Mouse (Mus musculus) c-Kit-positive CD71-positive TER-119-positive erythroid progenitor cells, embryonic 14.5 days (primary cell): ENCODE data around the gene Gm20388.
A peak's percentile ranks its signal among the peaks of the same experiment; 100 is the strongest.

Source experiments
- DNase-seq: peaks from one replicate; pipeline ENCODE4 v3.0.0-alpha.2; 2013; ENCODE audit warnings: low spot score

Gm20388 gene

DNA sequence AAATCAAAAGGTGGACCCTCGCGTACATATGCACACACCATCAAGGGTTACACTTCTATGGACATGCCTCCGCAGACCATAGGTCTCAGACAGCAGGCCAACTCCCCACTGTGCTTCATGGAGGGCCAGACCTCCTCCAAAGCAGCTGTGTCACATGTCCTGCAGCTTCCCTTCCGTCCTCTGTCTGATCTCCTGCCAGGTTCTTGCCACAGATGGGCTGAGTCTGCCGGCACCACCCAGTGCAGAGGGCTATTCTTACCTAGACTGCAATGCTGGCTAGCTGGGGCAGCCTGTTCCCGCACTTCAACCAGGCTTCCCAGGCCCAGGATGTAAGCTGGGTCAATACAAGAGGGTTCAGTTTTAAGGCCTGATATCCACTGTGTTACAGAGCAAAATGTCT lies 4464.5 kb downstream of the Gm20388 start:
- DNase-seq = no peak

GRCm38 (mm10) chr8:124375727-124376126 lies 4465.1 kb downstream of the Gm20388 start:
- no peak for DNase-seq

GRCm38 (mm10) chr8:124376406-124376805 lies 4465.8 kb downstream of the Gm20388 start:
- DNase-seq = no peak

DNA sequence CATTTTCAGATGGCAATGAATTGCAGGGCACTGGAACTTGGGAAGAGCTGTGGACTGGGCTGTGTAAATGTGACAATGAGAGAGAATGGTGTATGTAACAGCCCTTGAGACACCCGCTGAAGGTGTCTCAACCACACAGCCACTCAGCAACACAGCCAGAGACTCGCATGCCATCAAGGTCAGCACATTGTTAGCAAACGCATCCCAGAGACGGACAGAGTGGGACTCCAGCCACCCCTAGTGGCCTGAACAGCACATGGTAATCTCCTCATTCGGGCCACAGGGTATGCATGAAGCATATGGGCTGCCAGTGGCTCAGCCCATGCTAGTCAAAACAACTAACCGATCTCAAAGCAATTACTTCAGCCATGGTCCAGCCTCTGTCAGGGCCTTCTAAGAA lies 4468.6 kb downstream of the Gm20388 start:
- no peak for DNase-seq

GRCm38 (mm10) chr8:124382235-124382634 lies 4471.6 kb downstream of the Gm20388 start:
- DNase-seq = no peak

- no peak for DNase-seq
These were observed 4473.7 kb downstream of the Gm20388 start for GRCm38 (mm10) chr8:124384336-124384735.

GRCm38 (mm10) chr8:124386225-124386899 lies 4475.7 kb downstream of the Gm20388 start:
- DNase-seq = no peak

- no peak for DNase-seq
These were observed 4478.9 kb downstream of the Gm20388 start for GRCm38 (mm10) chr8:124389495-124389894.

- DNase-seq = no peak
These were observed 4480.6 kb downstream of the Gm20388 start for GRCm38 (mm10) chr8:124391191-124391590.

DNA sequence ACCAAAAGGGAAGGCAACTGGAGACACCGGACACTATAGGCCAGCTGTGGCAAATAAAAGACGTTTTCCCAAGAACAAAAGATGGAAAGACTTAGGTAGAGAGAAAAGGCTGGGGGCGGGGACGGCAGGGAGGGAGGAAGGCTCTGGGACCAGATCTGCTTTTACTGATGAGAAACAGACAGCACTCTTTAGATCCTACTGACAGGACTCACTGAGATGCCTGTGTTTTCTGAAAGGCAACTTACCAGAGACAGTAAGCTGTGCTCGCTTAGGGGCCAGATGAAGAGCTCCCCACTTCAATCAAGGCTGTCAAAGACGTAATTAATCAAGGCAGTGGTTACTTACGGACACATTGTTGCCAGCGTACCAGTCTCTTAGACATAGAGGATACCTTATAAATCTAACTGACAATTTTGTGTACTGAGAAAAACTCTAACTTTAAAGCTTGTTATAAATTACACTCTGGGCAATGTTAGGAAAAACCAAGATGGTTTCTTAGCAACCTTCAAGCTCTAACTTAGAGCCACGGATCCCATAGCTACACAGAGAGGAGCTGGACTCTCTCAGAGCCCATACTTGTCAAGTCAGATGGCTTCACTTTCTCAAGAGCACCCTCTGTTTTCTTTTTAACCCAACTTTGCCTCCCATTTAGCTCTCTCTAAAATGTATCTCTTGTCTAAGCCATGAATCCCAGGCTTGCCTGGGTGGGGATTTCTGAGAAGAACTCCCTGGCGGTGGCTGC lies 4481.8 kb downstream of the Gm20388 start:
- DNase-seq = no peak

GRCm38 (mm10) chr8:124393013-124393412 lies 4482.4 kb downstream of the Gm20388 start:
- DNase-seq = no peak

DNA sequence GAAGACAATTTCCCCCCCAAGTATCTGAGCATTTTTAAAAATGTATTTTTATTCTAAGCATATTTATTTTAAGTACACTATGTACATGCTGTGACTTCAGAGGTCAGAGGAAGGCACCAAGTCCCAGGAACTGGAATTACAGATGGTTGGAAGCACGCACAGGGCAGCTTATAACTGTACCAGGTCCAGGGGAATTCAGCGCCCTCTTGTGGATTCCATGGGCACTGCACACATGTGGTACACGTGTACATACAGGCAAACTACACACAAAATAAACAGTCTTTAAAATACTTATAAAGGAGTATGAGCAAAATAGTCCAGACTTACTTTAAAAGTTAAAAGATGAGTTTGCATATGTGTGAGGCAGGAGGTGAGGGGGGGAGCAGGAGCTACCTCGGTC lies 4483.3 kb downstream of the Gm20388 start:
- peak; percentile 9 for DNase-seq

DNA sequence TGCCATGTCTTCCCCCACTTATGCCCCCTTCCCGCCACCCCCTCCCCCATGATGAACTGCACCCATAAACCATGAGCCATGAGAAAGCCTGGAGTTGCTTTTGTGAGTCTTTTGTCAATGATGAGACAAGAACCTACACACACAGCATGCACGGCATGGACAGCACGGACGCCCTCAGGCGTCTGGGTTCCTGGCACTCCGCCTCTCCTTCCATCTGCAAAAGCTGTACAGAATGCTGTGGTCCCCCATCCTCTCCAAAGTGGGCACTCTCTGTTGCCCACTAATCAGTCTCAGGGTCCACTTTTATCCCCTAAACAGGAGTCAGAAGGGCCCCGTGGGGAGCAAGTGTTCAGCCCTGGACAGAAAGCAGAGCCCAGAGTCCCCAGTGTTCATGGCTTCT lies 4484.3 kb downstream of the Gm20388 start:
- DNase-seq = no peak
